Mouse (Mus musculus): ENCODE results near the gene Tex47. TPM values are rescaled to one million over a fixed set of nuclear protein-coding genes. Genes with fewer than 3 reads are reported as not detected.

Tex47 gene
- 0.41 and 0.85 TPM in 2 replicates for polyA plus RNA-seq (2015; fragmentation: Nextera tagmentation; extraction: Ambion mirVana)

DNA sequence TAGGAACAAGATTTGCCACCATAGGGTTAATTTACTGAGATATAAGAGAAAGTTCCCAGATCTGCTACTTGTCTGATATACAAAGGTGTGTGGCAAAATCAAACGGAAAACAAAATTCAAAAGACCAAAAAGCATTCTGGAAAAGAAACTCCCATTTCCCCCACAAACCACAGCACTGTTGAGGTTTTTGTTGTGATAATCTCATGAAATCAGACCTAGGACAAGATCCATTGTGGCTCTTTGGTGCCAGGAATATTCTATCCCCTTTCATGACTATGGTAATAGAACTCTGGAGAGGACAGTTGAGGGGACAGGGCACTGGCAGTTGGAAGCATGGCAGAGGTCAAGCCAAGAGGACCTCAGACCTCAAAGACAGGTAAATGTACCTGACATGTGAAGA is at the start of gene Tex47:
Gene Tex47 (plus strand): TSS at position 301 of the 400 bp plus-strand sequence.
- Histone ChIP-seq H3K9ac (ENCODE audit: low read depth, low read length) (no peak within 1 kb of the TSS), H3K4me1 (ENCODE audit: control insufficient read depth, insufficient read depth, low read depth, low read length) (no peaks in the 10 kb centered on the region), H3K27ac (ENCODE audit: low read depth, low read length) (no peak within 1 kb of the TSS), H3K9me3 (ENCODE audit: control insufficient read depth, low read length) (no peaks in the 10 kb centered on the region), H3K4me3 (ENCODE audit: low read length) (no peak within 1 kb of the TSS), H3K27me3 (replicated peaks; ENCODE audit: control insufficient read depth, insufficient read depth, low read length) (no peaks in the 10 kb centered on the region), H3K36me3 (ENCODE audit: control insufficient read depth, insufficient read depth, low read length) (no peaks in the 10 kb centered on the region), H3K4me2 (ENCODE audit: low read length) (no peak within 1 kb of the TSS)
- no peak for ATAC-seq
- 90% methylated on average over 1 of the region's 1 CpGs for WGBS

DNA sequence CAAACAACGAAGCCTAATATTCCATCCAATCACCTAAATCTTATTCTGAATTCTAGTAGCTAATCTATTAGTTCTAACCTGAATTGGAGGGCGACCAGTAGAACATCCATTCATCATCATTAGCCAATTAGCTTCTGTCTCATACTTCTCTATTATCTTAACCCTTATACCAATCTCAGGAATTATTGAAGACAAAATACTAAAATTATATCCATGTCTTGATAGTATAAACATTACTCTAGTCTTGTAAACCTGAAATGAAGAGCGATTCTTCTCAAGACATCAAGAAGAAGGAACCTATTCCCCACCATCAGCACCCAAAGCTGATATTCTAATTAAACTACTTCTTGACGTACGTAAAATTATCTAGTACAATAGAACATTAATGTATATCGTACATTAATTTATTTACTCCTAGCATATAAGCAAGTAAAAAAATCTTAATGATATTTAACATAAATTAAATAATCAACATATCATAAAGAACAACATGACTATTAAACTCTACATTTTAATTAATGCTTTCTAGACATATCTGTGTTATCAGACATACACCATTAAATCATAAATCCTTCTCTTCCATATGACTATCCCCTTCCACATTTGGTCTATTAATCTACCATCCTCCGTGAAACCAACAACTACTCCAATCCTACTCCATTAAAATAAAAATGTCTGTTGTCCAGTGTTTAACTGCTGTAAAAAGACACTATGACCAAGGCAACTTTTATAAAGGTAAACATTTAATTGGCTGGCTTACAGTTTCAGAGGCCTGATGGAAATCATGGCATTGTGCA is 27.1 kb upstream of the Tex47 start:
- ATAC-seq, result no peak
- Histone ChIP-seq H3K27me3 (replicated peaks; ENCODE audit: control insufficient read depth, insufficient read depth, low read length) (no peaks in the 10 kb centered on the region), H3K9me3 (ENCODE audit: control insufficient read depth, low read length) (no peaks in the 10 kb centered on the region), H3K4me1 (ENCODE audit: control insufficient read depth, insufficient read depth, low read depth, low read length) (no peaks in the 10 kb centered on the region), H3K4me2 (ENCODE audit: low read length) (no peak overlapping the region), H3K4me3 (ENCODE audit: low read length) (no peak overlapping the region), H3K9ac (ENCODE audit: low read depth, low read length) (no peak overlapping the region), H3K27ac (ENCODE audit: low read depth, low read length) (no peak overlapping the region), H3K36me3 (ENCODE audit: control insufficient read depth, insufficient read depth, low read length) (no peaks in the 10 kb centered on the region)
- 92% methylated on average over 7 of the region's 7 CpGs for WGBS

DNA sequence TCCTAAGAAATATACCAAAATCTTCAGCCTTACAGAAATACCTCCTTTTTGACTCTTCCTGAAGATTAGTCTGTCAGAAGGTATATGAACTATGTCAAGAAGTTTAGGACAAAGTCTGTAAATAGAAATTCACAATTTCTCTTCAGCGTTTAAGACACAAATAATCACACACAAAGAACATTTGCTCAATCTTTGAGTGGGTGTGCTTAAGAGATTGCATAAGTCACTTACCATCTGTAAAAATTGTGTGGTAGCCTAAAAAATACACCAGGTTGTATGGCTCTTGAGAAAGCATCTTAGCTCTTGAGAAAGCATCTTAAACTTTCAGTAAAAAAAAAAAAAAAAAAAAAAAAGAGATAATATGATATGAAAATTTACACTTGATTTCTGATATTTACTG is 19.6 kb upstream of the Tex47 start:
- Histone ChIP-seq H3K9me3 (ENCODE audit: control insufficient read depth, low read length) (no peaks in the 10 kb centered on the region), H3K27ac (ENCODE audit: low read depth, low read length) (no peak overlapping the region), H3K4me2 (ENCODE audit: low read length) (no peak overlapping the region), H3K9ac (ENCODE audit: low read depth, low read length) (no peak overlapping the region), H3K27me3 (replicated peaks; ENCODE audit: control insufficient read depth, insufficient read depth, low read length) (no peaks in the 10 kb centered on the region), H3K36me3 (ENCODE audit: control insufficient read depth, insufficient read depth, low read length) (no peaks in the 10 kb centered on the region), H3K4me1 (ENCODE audit: control insufficient read depth, insufficient read depth, low read depth, low read length) (no peaks in the 10 kb centered on the region), H3K4me3 (ENCODE audit: low read length) (no peak overlapping the region)
- WGBS, result 91% methylated on average over 1 of the region's 1 CpGs
- no peak for ATAC-seq

DNA sequence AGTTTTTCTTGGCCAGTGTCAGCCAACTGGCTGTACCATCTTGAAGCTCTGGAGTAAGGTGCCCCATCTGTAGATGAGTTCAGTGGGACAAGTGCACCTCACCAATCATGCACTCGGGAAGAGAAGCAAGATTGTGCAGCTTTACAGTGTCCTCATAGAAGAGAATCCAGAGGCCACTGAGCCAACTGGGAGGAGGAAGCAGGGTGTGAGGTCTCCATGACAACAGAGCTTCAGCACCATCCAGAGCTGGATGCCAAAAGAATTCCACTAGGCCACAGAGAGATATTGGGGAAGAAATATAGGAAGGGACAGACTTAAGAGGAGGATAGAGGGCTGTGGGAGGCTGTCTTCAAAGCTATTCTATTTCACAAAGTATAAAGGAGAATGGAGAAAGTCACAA is 950 bp upstream of the Tex47 start:
- 52% methylated on average over 1 of the region's 1 CpGs for WGBS
- no peaks in the 10 kb centered on the region for H3K4me1 ChIP-seq (ENCODE audit: control insufficient read depth, insufficient read depth, low read depth, low read length)
- no peak overlapping the region for H3K4me2 ChIP-seq (ENCODE audit: low read length)
- H3K27ac ChIP-seq (ENCODE audit: low read depth, low read length), result no peak overlapping the region
- H3K27me3 ChIP-seq (replicated peaks; ENCODE audit: control insufficient read depth, insufficient read depth, low read length), result no peaks in the 10 kb centered on the region
- H3K9ac ChIP-seq (ENCODE audit: low read depth, low read length), result no peak overlapping the region
- 0 out of 2 replicates have a peak, but pooled peaks have one; percentile 37 for ATAC-seq
- H3K4me3 ChIP-seq (ENCODE audit: low read length), result no peak overlapping the region
- H3K36me3 ChIP-seq (ENCODE audit: control insufficient read depth, insufficient read depth, low read length), result no peaks in the 10 kb centered on the region
- H3K9me3 ChIP-seq (ENCODE audit: control insufficient read depth, low read length), result no peaks in the 10 kb centered on the region

DNA sequence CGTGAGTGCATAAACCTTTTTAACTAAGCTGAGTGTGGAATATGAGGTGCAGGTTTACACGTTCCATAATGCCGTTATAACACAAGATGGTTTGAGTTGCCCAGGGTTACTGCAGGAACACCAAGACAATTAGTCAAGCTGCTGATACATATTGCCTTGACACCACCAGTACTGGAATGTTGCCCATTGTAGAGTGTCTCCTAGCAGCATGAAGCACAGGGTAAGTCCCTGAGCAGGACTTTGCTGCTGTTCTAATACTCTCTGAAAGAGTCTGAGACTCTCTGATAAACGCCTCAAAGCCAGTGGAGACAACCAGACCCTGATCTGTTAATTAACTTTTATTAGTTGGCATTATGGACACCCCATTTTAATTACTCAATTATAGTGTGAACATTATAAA is 21.7 kb downstream of the Tex47 start:
- ATAC-seq, result no peak
- Histone ChIP-seq H3K9ac (ENCODE audit: low read depth, low read length) (no peak overlapping the region), H3K27me3 (replicated peaks; ENCODE audit: control insufficient read depth, insufficient read depth, low read length) (no peaks in the 10 kb centered on the region), H3K4me1 (ENCODE audit: control insufficient read depth, insufficient read depth, low read depth, low read length) (no peaks in the 10 kb centered on the region; the same call in 1 of the 2 replicates), H3K36me3 (ENCODE audit: control insufficient read depth, insufficient read depth, low read length) (no peaks in the 10 kb centered on the region), H3K27ac (ENCODE audit: low read depth, low read length) (no peak overlapping the region), H3K4me3 (ENCODE audit: low read length) (no peak overlapping the region), H3K9me3 (ENCODE audit: control insufficient read depth, low read length) (no peaks in the 10 kb centered on the region), H3K4me2 (ENCODE audit: low read length) (no peak overlapping the region)
- WGBS, result 45% methylated on average over 4 of the region's 4 CpGs

DNA sequence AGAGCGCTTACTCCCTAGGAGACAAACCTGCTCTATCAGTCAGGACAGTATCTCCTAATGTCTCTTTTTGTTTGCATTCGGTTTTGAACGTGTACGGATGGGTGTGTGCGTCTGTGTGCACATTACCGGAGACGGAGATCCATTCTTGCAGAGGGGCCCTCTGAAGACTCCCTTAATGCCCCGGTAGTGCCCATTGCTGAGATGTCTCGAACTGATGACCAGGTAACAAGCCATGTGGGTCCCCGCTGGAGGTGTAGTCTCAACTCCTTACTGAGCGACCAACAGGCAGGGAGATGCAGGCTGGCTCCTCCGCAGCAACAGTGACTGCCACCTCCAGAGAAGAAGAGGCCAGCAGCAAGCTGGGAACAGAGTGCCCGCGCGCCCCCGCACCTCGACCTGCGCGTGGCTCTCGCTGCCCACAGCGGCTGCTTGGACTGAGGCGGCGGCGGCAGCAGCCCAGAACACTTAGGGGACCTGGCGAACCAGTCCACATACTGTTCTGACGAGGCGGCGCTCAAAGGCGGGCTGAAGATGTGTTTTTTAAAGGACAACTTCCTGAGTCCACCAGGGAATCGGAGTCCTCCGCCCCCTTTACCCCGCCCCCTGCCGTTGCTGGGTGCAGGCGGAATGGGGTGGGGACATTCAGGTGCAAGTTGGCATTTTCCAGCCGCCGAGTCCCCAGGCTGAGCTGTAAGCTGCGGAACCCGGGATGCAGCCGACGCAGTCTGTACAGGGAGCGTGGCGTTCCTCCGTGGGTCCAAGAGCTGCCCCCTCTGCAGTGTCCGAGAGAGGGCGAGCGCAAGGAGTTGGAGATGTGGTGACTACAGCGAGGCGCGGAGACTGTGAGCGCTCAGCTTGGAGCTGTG is 40.5 kb downstream of the Tex47 start, which contains the start of gene Zfp804b:
Gene Zfp804b (minus strand): TSS at position 612 of the 866 bp plus-strand sequence.
- Histone ChIP-seq H3K4me2 (ENCODE audit: low read length) (peak within 1 kb of the TSS; percentile 67), H3K36me3 (ENCODE audit: control insufficient read depth, insufficient read depth, low read length) (no peaks in the 10 kb centered on the region), H3K9ac (ENCODE audit: low read depth, low read length) (peak within 1 kb of the TSS; percentile 61), H3K9me3 (ENCODE audit: control insufficient read depth, low read length) (no peaks in the 10 kb centered on the region), H3K27me3 (replicated peaks; ENCODE audit: control insufficient read depth, insufficient read depth, low read length) (no peaks in the 10 kb centered on the region), H3K4me1 (ENCODE audit: control insufficient read depth, insufficient read depth, low read depth, low read length) (no peaks in the 10 kb centered on the region), H3K27ac (ENCODE audit: low read depth, low read length) (peak within 1 kb of the TSS; percentile 60), H3K4me3 (ENCODE audit: low read length) (peak within 1 kb of the TSS; percentile 54)
- ATAC-seq, result peak; percentile 95
- 1% methylated on average over 50 of the region's 50 CpGs for WGBS

DNA sequence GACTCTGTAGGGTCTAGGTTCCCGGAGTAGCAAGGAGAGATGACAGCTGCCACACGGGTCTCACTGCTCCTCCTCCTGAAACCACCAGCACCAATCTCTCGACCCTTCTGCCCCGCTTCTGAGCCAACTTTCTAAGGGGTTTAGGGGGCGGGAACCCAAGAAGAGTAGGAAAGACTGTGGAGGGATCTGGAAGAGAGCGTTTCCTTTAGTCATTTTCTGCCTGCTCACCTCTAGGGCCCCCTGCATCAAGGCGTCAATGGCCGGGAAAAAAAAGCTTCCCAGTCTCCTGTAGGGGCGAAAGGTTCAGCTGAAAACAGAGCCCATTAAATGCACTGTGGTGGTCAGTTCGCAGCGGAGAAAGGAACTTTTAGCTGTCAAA is 41.1 kb downstream of the Tex47 start:
- H3K9ac ChIP-seq (ENCODE audit: low read depth, low read length), result peak overlapping the region; percentile 61
- no peaks in the 10 kb centered on the region for H3K4me1 ChIP-seq (ENCODE audit: control insufficient read depth, insufficient read depth, low read depth, low read length)
- no peaks in the 10 kb centered on the region for H3K9me3 ChIP-seq (ENCODE audit: control insufficient read depth, low read length)
- H3K27me3 ChIP-seq (replicated peaks; ENCODE audit: control insufficient read depth, insufficient read depth, low read length), result no peaks in the 10 kb centered on the region
- no peaks in the 10 kb centered on the region for H3K36me3 ChIP-seq (ENCODE audit: control insufficient read depth, insufficient read depth, low read length)
- under 1% methylated on average over 11 of the region's 11 CpGs for WGBS
- H3K4me2 ChIP-seq (ENCODE audit: low read length), result peak overlapping the region; percentile 67
- ATAC-seq, result peak; percentile 75
- H3K4me3 ChIP-seq (ENCODE audit: low read length), result peak overlapping the region; percentile 54
- peak overlapping the region; percentile 60 for H3K27ac ChIP-seq (ENCODE audit: low read depth, low read length)

Data from hindbrain, embryonic 16.5 days (tissue).